Mouse (Mus musculus): ENCODE results near the gene Hsh2d. TPM values are rescaled to one million over a fixed set of nuclear protein-coding genes. Genes with fewer than 3 reads are reported as not detected.
A peak's percentile ranks its signal among the peaks of the same experiment; 100 is the strongest.

Gene Hsh2d
- polyA plus RNA-seq, 1 experiment from 2014 or later, result 5.6 TPM

DNA sequence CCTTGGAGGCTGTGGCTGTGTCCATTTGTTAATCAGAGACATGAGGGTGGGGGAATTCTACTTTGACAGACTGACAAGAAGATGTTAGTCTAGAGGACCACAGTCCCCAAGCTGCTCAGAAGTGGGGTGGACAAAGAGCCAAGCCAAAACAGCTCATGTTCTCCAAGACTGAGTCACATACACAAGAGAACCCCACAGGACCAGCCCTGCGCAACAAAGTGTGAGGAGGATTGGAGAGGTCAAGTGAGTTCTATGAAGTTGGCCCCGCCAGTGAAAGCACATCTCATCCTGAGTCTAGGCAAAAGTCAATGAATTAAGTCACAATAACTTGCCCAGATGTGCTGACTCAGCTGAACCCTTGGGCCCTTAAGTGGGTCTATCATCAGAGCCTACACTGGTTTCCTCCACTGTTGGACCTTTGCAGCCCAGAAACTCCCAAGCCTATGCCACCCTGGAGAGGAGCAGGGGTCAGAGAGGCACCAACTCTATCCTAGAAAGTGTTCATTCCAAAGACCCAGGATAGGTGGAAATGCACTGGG lies 1.6 kb upstream of the Hsh2d start:
- no peak for DNase-seq (ENCODE audit: low spot score)

DNA sequence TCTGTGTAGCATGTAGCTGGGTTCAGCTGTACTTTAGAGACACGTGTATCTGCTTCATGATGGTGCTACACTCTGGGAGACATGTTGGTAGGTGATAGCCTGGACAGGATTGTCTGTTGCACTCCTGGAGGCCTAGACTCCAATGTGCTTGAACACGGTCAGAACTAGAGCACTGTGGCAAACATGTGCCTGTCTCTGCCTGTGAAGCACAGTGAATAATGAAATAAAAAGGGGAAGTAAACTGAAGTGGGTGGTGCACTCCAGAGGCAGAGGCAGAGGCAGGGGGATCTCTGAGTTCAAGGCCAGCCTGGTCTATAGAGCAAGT lies 739 bp downstream of the Hsh2d start:
- no peak for DNase-seq (ENCODE audit: low spot score)

DNA sequence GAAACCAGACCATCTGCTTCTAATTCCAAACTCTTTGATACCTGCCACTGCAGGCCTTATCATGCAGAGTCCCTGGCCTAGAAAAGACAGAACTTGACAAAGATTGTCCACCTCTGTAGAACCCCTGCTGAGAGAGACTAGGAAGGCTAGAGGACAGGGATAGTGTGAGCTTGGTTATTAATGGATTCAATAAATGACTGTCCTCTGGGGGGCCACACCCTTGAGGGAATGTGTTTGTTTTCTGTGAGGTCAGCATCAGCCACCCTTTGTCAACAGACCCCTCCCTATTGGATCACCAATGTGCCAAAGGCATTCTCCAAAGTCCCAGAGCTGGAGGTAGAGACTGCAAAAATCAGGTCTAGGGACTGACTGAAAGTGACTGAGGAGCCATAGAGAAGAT lies 2.6 kb downstream of the Hsh2d start:
- no peak for DNase-seq (ENCODE audit: low spot score)

DNA sequence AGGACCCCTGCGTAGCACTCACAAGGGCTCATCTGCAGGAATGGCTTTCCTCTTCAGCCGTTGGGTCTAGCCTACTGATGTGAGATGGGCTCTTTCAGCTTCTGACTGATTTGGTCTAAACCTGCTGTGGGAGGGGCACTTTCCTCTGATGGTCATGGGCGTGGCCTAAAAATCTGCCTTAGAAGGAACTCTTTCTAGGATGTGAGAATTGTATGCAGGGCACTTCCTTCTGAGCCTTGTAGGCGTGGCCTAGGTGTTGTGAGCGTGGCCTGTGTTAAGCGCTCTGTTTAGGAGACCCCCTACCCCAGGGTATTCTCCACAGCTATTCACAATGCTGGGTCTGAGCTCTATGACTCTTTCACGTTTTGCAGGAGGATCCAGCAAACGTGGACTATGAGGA lies 8.6 kb downstream of the Hsh2d start:
- no peak for DNase-seq (ENCODE audit: low spot score)

DNA sequence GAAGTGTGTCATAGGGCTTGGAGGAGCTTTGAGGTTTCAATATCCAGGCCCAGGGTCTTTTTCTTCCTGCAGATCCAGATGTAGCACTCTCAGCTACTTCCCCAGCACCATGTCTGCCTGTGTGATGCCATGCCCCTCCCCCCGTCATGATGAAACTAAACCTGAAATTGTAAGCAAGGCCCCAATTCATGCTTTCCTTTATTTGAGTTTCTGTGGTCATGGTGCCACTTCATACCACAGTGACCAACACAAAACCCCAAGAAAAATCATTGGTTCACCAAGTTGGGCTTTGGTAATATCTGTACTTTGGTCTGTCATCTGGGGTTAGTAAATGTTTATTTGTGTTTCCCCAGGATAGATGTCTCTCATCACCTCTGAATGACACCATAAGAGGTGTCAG lies 19.1 kb downstream of the Hsh2d start:
- DNase-seq (ENCODE audit: low spot score), result no peak

DNA sequence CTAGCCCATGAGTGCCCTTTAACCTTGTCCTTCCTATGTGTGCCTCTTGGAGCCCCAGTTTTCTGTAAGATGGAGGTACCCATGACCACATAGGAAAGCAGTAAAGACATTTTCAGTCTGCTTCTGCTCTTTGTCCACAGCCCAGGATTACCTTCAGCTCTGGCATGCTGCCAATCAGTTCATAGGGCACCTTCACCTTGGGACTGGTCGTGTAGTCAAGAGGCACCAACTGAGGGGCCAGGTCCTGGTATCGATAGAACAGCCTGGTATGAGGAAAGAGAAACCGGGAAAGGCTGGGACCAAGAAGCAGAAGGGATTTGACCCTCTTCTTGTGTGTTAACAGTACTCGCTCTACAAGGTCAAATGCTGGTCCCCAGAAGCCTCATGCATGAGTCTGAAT lies 20.8 kb downstream of the Hsh2d start:
- no peak for DNase-seq (ENCODE audit: low spot score)

DNA sequence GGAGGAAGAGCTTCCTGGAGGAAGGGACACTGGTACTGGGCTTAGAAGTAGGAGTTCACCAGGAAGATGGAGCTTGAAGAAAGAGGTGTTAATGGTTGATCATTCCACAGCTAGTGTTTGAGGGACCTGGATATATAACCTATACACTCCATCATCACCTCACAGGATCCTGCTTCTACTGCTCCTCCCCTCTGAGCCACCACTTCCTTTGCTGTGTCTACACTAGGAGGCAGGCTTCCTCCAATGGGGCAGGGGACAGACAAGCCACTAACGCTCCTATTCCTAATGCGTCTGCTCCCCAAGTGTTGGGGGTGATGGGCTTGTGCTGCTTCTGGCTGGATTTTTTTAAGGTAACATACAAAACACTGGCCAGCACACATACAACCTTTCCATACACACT lies 21.3 kb downstream of the Hsh2d start:
- no peak for DNase-seq (ENCODE audit: low spot score)

DNA sequence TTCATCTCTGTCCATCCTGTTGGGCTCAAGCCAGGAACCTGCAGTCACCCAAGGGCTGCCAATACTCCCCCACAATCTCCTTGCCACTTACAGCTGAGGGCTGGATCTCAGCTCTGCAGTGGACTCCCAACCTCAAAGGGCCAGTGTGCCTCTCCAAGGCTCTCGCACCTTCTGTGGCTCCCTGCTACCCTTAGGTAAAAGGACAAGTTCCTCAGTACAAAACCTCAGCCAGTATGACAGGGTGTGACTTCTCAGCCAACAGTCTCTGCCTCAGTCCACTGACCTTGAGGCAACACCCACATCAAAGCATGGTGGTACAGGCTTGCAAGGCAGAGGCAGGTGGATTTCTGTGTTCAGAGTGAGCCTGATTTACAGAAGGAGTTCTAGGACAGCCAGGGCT lies 22.4 kb downstream of the Hsh2d start:
- DNase-seq (ENCODE audit: low spot score), result no peak

DNA sequence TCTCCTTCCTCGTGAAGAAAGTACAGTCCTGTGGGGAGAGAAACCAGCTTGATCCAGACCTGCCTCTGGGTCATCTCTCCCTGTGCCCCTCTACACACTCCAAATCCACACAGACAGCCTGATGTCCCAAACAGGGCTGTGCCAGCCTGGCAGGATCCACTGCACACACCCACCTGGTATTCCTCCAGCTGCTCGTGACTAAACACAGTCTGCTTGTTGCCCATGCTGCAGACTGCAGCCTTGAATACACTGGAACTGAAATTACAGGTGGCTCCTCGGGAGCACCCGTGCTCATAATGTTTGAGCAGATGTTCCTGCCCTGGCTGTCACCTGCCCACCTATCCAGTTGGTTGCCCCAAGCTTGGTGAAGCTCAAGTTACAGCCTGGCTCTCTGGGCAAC lies 23.3 kb downstream of the Hsh2d start, which contains the start of gene Cib3:
TSS of gene Cib3 (minus strand) at position 87 of the 400 bp plus-strand sequence.
- no peak for DNase-seq (ENCODE audit: low spot score)

DNA sequence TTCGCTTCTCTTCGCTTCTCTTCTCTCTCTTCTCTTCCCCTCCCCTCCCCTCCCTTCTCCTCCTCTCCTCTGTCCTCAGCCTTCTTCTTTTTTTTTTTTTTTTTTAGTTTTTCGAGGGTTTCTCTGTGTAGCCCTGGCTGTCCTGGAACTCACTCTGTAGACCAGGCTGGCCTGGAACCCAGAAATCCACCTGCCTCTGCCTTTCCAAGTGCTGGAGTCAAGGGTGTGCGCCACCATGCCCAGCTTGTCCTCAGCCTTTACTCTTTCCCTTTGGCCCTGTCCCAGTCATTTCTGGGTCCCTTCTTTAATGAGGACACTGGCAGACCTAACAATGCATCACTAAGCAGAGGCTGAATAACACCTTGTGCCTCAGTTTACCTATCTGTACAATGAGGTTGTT lies 24.1 kb downstream of the Hsh2d start, which contains the start of gene Gm11034:
TSS of gene Gm11034 (minus strand) at position 101 of the 400 bp plus-strand sequence.
- DNase-seq (ENCODE audit: low spot score), result no peak

DNA sequence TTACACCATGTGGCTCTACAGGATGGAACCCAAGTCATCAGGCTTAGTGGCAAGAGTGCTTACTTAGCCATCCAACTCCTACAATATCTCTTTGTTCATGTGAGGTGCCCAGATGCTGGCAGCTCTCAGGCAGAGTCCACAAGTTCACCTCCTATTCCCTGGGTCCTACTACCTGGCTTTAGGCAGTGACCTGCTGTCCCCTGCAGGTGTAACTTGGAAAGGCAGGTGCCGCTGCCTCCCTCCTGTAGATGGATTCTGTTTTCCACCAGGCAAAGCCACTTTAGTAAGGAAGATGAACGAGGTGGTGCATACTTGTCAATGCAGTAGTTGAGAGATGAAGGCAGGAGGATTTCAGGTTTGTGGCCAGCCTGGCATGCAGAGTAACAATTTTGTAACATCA lies 25.6 kb downstream of the Hsh2d start:
- no peak for DNase-seq (ENCODE audit: low spot score)

DNA sequence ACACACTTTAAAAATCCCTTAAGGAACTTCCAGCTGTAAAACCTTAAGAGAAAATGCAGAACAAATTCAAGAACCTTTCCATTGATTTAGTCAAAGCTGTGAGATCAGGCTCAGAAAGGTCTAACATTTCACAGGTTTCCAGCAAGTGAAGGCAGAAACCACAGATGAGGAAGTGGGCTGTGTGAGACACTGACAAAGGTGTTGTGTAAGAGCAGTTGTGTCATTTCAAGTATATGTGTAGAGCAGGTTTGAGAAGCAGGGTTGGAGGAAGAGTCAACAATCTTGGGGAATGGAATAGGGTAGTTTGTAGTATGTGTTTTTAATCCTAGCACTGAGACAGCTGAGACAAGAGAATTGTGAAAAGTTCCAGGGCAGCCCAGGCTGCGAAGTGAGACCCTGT lies 26.4 kb downstream of the Hsh2d start:
- peak; percentile 47 for DNase-seq (ENCODE audit: low spot score)

DNA sequence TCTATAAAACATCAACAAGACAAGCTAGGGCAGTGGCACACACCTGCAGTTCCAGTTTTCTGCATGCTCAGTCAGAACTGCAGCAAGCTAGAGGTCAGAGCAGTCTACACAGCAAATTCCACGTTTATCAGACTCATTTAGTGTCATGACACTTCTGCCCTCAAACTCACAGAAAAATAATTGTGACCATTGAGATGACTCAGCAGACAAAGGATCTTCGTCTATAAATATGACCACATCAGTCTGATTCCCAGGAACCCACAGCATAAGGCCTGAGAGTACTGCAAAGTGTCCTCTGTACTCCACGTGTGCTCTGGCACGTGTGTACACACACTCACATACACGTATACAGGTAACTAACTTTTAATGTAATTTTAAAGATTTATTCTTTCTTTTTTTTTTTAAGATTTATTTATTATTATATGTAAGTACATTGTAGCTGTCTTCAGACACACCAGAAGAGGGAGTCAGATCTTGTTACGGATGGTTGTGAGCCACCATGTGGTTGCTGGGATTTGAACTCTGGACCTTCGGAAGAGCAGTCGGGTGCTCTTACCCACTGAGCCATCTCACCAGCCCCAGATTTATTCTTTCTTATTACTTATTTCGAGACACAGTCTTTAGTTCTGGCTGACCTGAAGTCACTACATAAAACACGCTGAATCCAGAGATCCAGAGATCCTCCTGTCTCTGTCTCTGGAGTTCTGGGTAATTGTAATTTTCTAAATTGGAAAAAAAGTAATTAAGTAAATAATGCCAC lies 29.5 kb downstream of the Hsh2d start:
- DNase-seq (ENCODE audit: low spot score), result no peak

DNA sequence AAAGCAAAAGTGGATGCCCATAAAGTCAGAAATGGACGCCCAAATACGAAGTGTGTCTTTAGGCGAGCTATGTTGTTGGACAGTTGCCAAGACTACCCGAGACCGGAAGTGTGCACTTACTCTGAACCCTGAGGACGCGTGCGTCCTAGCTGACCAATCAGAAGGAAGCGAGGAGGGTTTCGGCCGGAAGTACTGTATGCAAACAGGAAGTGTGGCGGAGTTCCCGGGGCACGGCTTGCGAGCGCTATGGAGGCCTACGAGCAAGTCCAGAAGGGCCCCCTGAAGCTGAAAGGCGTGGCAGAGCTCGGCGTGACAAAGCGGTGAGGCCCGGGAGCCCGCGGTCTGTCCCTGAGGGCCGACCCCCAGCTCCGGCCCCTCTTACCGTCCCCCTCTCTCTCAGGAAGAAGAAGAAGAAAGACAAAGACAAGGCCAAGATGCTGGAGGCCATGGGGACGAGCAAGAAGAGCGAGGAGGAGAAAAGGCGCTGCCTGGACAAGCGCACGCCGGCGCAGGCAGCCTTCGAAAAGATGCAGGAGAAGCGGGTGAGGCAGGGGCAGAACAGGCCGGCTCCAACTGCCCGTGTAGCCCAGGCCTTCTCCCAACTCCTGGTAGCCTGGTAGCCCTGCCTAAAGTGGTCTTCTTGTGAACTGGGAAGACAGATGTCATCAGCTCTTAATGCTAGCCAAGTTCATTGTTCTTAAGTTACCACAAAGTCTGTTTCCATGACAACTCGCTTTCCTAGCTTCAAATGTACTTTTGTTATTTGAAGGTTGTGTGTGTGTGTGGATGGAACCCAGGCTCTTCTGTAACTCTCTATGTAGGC lies 30.3 kb downstream of the Hsh2d start, which contains the start of gene Fam32a:
TSS of gene Fam32a (plus strand) at position 190 of the 823 bp plus-strand sequence.
- DNase-seq (ENCODE audit: low spot score), result peak; percentile 96

DNA sequence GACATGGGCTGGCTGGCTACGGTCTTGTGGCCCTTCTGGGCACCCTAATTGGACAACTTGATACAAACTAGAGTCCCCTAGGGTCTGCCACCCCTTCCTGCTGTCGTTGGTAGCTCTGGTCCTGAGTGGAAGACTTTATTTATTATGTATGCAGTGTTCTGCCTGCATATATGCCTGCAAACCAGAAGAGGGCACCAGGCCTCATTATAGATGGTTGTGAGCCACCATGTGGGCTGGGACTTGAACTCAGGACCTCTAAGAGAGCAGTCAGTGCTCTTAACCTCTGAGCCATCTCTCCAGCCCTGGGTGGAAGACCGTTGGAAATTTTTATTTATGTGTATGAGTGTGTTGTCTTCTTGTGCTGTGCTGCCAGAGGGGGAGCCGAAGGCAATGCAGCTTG lies 31.3 kb downstream of the Hsh2d start:
- DNase-seq (ENCODE audit: low spot score), result no peak

DNA sequence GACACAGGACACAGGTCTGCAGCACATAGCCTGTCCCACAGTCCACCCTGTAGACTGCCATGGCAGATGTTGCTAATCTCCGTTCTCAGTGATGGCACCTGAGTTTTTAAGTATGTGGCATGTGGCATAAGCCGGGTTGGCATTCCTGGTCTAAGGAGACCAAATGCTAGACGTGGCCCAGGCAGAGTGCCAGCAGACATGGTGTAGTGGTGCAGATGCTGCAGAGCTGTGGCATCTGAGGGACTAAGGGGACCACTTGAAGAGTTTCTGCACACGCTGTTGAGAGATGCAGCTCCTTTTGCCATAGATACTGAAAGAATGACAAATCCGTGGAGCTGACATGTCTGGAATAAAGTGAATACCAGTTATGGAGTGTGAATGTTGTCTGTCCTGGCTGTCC lies 33.2 kb downstream of the Hsh2d start:
- DNase-seq (ENCODE audit: low spot score), result no peak

DNA sequence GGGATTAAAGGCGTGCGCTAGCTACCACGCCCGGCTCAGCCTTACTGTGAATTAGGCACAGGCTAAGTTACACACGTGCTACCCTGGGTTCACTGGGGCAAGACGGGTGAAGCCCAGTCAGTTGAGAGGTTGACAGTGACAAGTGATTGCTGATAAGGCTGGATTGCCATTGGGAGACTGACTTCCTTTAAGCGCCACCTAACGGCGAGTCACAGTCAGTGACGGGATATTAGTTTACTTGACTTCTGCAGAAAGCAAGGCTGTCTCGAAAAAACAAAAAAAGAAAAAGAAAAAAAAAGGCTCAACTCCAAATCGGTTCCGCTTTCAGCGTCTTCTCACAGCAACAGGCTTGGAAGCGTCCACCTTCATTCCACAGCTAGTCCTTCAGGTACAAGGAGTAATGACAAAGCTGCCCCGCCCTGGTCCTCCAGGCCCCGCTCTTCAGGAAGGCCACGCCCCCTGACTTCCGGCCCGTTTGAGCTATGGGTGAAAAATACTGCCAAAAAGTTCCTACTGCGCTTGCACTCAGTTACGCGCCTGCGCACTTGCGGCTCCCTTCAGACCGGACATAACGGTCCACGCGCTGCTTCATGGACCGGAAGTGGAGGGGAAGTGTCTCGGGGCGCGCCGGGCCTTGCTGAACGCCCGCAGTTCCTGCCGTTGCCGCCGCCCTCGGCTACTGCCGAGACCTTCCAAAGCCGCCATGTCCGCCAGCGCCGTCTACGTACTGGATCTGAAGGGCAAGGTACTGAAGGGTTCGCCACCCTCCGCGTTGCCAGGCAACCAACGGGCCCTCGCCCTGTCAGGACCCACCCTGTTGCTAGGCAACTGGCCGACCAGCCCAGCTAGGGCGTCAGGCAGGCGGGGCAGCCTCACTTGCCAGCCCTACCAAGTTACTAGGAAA lies 50.3 kb downstream of the Hsh2d start, which contains the start of gene Ap1m1:
TSS of gene Ap1m1 (plus strand) at position 520 of the 904 bp plus-strand sequence.
- peak; percentile 99 for DNase-seq (ENCODE audit: low spot score)

DNA sequence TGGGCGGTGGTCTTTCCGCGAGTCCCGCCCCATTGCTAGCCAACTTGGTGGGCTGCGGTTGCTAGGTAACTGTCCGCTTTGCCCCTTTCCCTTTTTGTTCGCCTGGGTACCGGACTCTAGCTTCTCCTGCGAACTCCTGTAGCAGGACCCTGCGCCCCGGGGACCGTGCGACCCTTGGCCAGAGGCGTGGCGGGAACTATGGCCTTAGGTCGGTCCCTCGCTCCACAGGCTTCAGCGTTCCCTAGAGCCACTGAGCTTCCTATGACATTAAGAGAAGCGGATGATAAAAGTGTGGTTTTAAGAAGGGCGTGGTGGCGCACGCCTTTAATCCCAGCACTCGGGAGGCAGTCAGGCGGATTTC lies 50.9 kb downstream of the Hsh2d start:
- DNase-seq (ENCODE audit: low spot score), result no peak

DNA sequence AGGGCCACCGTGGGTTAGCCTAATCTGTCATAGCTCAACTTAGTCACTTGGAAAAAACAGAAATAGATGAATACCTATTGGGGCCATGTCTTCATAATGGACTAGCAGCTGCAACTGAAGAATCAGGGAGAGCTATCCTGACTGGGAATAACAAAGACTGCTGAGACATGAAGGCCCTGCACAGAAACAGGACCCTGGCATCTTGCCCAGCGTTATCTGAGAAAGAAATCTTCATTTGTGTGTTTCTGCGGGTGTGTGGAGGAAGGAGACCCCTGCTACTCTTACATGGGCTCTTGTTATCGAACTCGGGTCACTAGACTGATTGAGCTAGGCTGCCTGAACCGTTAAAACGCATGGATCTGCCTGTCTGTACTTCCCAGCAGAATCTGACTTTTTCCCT lies 51.5 kb downstream of the Hsh2d start:
- no peak for DNase-seq (ENCODE audit: low spot score)

DNA sequence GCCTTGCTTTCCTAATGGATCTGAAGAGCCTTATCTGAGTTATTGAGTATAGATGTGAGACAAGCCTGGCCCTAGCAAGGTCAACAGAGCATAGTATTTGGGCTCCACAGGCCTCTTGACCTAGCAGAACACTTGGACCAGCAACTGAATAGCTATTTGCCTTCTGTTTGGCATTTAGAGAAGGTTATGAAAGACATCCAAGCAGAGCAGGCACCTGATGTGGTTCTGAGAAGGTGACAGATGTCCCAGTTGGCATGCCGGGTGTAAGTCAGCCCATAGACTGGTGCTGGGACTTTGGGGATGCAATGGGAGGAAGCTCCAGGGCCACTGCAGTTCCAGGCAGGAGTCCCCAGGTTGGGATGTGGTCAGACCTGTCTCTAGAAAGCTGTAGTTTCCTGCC lies 52.8 kb downstream of the Hsh2d start:
- no peak for DNase-seq (ENCODE audit: low spot score)

DNA sequence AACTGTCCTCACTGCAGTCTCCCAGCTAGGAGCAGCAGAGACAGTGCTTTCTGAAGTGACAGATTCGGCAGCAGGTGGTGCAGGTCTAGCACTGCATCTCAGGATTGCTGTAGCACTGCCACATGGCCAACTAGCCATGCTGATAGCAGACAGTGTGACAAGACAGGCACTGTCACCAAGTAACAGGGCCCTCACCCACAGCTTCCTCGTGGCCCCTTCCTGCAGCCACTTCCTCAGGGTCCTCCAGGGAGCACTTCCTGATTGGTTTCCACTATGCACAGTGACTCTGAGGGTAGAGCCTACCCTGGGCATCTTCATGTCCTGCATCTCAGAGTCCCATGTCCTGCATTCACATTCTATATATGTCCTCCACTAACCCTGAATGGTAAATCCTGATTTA lies 55.2 kb downstream of the Hsh2d start:
- no peak for DNase-seq (ENCODE audit: low spot score)

All from thymus, postnatal 0 days (tissue).